Mouse (Mus musculus) layer of hippocampus, postnatal 10 days (tissue): Measurements from ENCODE around the gene Xntrpc. TPM values are rescaled to one million over a fixed set of nuclear protein-coding genes. Genes with fewer than 3 reads are reported as not detected.

ENCODE experiments used
- DNase-seq, 2 experiments: peaks; one replicate each; pipeline ENCODE4 v3.0.0; 2021; ENCODE audit warnings: low spot score in 2 of 2
- total RNA-seq, 2 experiments: library from RNA; stranded (reverse); gene quantifications; 2 replicates each; pipeline ENCODE4 v1.2.3; 2021

Xntrpc gene
- total RNA-seq, 2 experiments from 2014 or later = 1.5 to 1.9 TPM

- peak; percentile 27 to 33 for DNase-seq
These were observed 72.0 kb downstream of the Xntrpc start for GRCm38 (mm10) chr7:102137464-102137863.

DNA sequence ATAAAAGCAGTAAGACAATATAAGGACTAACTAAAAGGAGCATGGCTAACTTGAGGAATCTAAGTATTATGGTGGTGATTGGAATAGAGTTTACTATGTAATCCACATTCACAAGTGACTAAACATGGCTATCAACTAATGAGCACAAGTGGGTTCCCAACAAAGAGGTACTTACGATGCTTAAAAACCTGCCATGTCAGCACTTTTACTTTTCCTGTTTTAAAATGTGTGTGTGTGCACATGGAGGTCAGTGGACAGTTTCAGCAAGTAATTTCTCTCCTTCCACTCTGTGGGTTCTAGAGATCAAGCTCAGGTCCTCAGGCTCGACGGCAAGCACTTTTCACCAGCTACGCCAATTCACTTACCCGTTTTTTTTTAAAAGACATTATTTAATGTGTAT, 72.4 kb downstream of the Xntrpc start:
- no peak for DNase-seq

Other genes with a start within 250 kb of the Xntrpc start
- not detected for gene Phox2a, start 247.4 kb upstream of the Xntrpc start, total RNA-seq
- gene Inppl1, start 227.5 kb upstream of the Xntrpc start, total RNA-seq = 10 to 100 TPM; 24.0 to 26.3 TPM
- 1 to 10 TPM; 1.2 to 1.3 TPM for gene Folr2, start 208.5 kb upstream of the Xntrpc start, total RNA-seq
- 10 to 100 TPM; 31.8 to 34.3 TPM for gene Anapc15, start 202.0 kb upstream of the Xntrpc start, total RNA-seq
- 10 to 100 TPM in 1 of 2 experiments, 1 to 10 TPM in 1; 1.3 to 17.2 TPM for gene Folr1, start 194.9 kb upstream of the Xntrpc start, total RNA-seq
- gene Lamtor1, start 159.8 kb upstream of the Xntrpc start, total RNA-seq = 10 to 100 TPM; 98.0 to 98.3 TPM
- under 1 TPM in 1 of 2 experiments, not detected in 1; 0.11 TPM for gene Tomt, start 159.4 kb upstream of the Xntrpc start, total RNA-seq
- gene Lrrc51, start 131.8 kb upstream of the Xntrpc start, total RNA-seq = 1 to 10 TPM; 5.2 to 6.5 TPM
- gene Numa1, start 131.6 kb upstream of the Xntrpc start, total RNA-seq = 10 to 100 TPM; 64.7 to 71.6 TPM
- 10 to 100 TPM; 11.1 to 11.9 TPM for gene Il18bp, start 47.0 kb upstream of the Xntrpc start, total RNA-seq
- 10 to 100 TPM; 44.6 to 45.4 TPM for gene Rnf121, start 244 bp upstream of the Xntrpc start, total RNA-seq
- gene Xndc1, start 202 bp upstream of the Xntrpc start, total RNA-seq = 10 to 100 TPM; 23.2 to 23.6 TPM
- gene Trpc2, start 17.4 kb downstream of the Xntrpc start, total RNA-seq = 1 to 10 TPM in 1 of 2 experiments, under 1 TPM in 1; 0.36 to 1.5 TPM
- gene Art1, start 36.0 kb downstream of the Xntrpc start, total RNA-seq = not detected
- gene Art5, start 43.8 kb downstream of the Xntrpc start, total RNA-seq = not detected
- gene Chrna10, start 51.1 kb downstream of the Xntrpc start, total RNA-seq = not detected
- gene Nup98, start 144.5 kb downstream of the Xntrpc start, total RNA-seq = 10 to 100 TPM; 33.3 to 34.0 TPM
- 10 to 100 TPM; 29.9 to 34.3 TPM for gene Pgap2, start 144.5 kb downstream of the Xntrpc start, total RNA-seq
- gene Rhog, start 190.3 kb downstream of the Xntrpc start, total RNA-seq = 10 to 100 TPM; 15.8 to 16.3 TPM
- gene Stim1, start 202.1 kb downstream of the Xntrpc start, total RNA-seq = 10 to 100 TPM; 56.7 to 66.1 TPM